Mouse (Mus musculus): ENCODE data around the gene Eif3c. TPM values are rescaled to one million over a fixed set of nuclear protein-coding genes. Genes with fewer than 3 reads are reported as not detected.

Eif3c gene
- polyA plus RNA-seq, 1 experiment from 2014 or later = 177 TPM

DNA sequence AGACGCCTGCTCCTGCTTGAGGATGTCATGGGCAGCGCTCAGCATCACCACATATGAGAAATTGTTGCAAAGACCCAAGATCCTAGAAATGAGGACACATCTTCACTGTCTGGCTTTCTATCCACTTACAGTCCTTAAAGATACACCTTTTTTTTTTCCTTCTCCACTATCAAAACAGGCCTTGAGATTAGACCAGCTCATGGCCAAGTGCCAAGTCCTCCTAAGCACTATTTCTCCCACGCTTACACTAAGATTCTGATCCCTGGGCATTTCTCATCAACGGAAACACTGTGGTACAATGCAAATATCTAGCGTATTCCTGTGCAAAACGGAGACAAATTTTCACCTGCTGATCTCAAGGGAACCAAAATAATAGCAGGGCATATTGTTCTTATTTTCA lies 15.4 kb upstream of the Eif3c start:
- WGBS = 81% methylated on average over 6 of the region's 6 CpGs
- Histone ChIP-seq H3K27ac (ENCODE audit: low read length) (no peak overlapping the region), H3K9me3 (replicated peaks; ENCODE audit: control insufficient read depth, low read length, poor library complexity, severe bottlenecking) (no peaks in the 10 kb centered on the region), H3K36me3 (ENCODE audit: control insufficient read depth, insufficient read depth, low read length) (no peaks in the 10 kb centered on the region), H3K4me3 (ENCODE audit: low read depth, low read length) (no peak overlapping the region), H3K4me2 (ENCODE audit: low read length) (peak overlapping the region; percentile 18; the same call in 1 of the 2 replicates), H3K4me1 (ENCODE audit: control insufficient read depth, insufficient read depth, low read length) (peaks cover 16% of the 10 kb centered on the region), H3K27me3 (ENCODE audit: control insufficient read depth, insufficient read depth, low read depth, low read length) (no peaks in the 10 kb centered on the region), H3K9ac (ENCODE audit: low read depth, low read length) (no peak overlapping the region)
- ATAC-seq = no peak

- WGBS = 61% methylated on average over 8 of the region's 8 CpGs
- H3K4me2 ChIP-seq (ENCODE audit: low read length) = no peak overlapping the region
- no peaks in the 10 kb centered on the region for H3K9me3 ChIP-seq (replicated peaks; ENCODE audit: control insufficient read depth, low read length, poor library complexity, severe bottlenecking)
- no peak overlapping the region for H3K4me3 ChIP-seq (ENCODE audit: low read depth, low read length)
- H3K27me3 ChIP-seq (ENCODE audit: control insufficient read depth, insufficient read depth, low read depth, low read length) = no peaks in the 10 kb centered on the region
- H3K9ac ChIP-seq (ENCODE audit: low read depth, low read length) = no peak overlapping the region
- H3K27ac ChIP-seq (ENCODE audit: low read length) = no peak overlapping the region
- ATAC-seq = no peak
- H3K4me1 ChIP-seq (ENCODE audit: control insufficient read depth, insufficient read depth, low read length) = peaks cover 16% of the 10 kb centered on the region
- peaks cover 8% of the 10 kb centered on the region; the same call in 1 of the 2 replicates for H3K36me3 ChIP-seq (ENCODE audit: control insufficient read depth, insufficient read depth, low read length)
Observed at GRCm38 (mm10) chr7:126579172-126579571, 13.0 kb upstream of the Eif3c start.

- Histone ChIP-seq H3K9ac (ENCODE audit: low read depth, low read length) (no peak overlapping the region), H3K27me3 (ENCODE audit: control insufficient read depth, insufficient read depth, low read depth, low read length) (no peaks in the 10 kb centered on the region), H3K4me3 (ENCODE audit: low read depth, low read length) (no peak overlapping the region), H3K4me1 (ENCODE audit: control insufficient read depth, insufficient read depth, low read length) (peaks cover 10% of the 10 kb centered on the region), H3K9me3 (replicated peaks; ENCODE audit: control insufficient read depth, low read length, poor library complexity, severe bottlenecking) (no peaks in the 10 kb centered on the region), H3K4me2 (ENCODE audit: low read length) (no peak overlapping the region), H3K27ac (ENCODE audit: low read length) (no peak overlapping the region), H3K36me3 (ENCODE audit: control insufficient read depth, insufficient read depth, low read length) (peaks cover 11% of the 10 kb centered on the region)
- ATAC-seq = no peak
- WGBS = 51% methylated on average over 8 of the region's 8 CpGs
Observed at GRCm38 (mm10) chr7:126576946-126577345, 10.7 kb upstream of the Eif3c start.

GRCm38 (mm10) chr7:126565693-126566092 lies 518 bp downstream of the Eif3c start:
- ATAC-seq = no peak; the same call in 1 of the 2 replicates
- peaks cover 22% of the 10 kb centered on the region for H3K36me3 ChIP-seq (ENCODE audit: control insufficient read depth, insufficient read depth, low read length)
- no peaks in the 10 kb centered on the region for H3K9me3 ChIP-seq (replicated peaks; ENCODE audit: control insufficient read depth, low read length, poor library complexity, severe bottlenecking)
- no peaks in the 10 kb centered on the region for H3K27me3 ChIP-seq (ENCODE audit: control insufficient read depth, insufficient read depth, low read depth, low read length)
- peak overlapping the region; percentile 88 for H3K9ac ChIP-seq (ENCODE audit: low read depth, low read length)
- peaks cover 8% of the 10 kb centered on the region for H3K4me1 ChIP-seq (ENCODE audit: control insufficient read depth, insufficient read depth, low read length)
- H3K4me2 ChIP-seq (ENCODE audit: low read length) = peak overlapping the region; percentile 93
- H3K27ac ChIP-seq (ENCODE audit: low read length) = peak overlapping the region; percentile 81
- 2% methylated on average over 27 of the region's 28 CpGs for WGBS
- H3K4me3 ChIP-seq (ENCODE audit: low read depth, low read length) = peak overlapping the region; percentile 98

- WGBS = 92% methylated on average over 5 of the region's 5 CpGs
- Histone ChIP-seq H3K9ac (ENCODE audit: low read depth, low read length) (no peak overlapping the region), H3K4me3 (ENCODE audit: low read depth, low read length) (no peak overlapping the region), H3K9me3 (replicated peaks; ENCODE audit: control insufficient read depth, low read length, poor library complexity, severe bottlenecking) (no peaks in the 10 kb centered on the region), H3K4me1 (ENCODE audit: control insufficient read depth, insufficient read depth, low read length) (no peaks in the 10 kb centered on the region), H3K36me3 (ENCODE audit: control insufficient read depth, insufficient read depth, low read length) (peaks cover 71% of the 10 kb centered on the region), H3K27ac (ENCODE audit: low read length) (no peak overlapping the region), H3K27me3 (ENCODE audit: control insufficient read depth, insufficient read depth, low read depth, low read length) (no peaks in the 10 kb centered on the region), H3K4me2 (ENCODE audit: low read length) (no peak overlapping the region)
- ATAC-seq = no peak
Observed at GRCm38 (mm10) chr7:126556635-126557034, 9.6 kb downstream of the Eif3c start.

GRCm38 (mm10) chr7:126554796-126555195 lies 11.4 kb downstream of the Eif3c start:
- no peaks in the 10 kb centered on the region for H3K4me1 ChIP-seq (ENCODE audit: control insufficient read depth, insufficient read depth, low read length)
- H3K4me2 ChIP-seq (ENCODE audit: low read length) = no peak overlapping the region
- H3K27me3 ChIP-seq (ENCODE audit: control insufficient read depth, insufficient read depth, low read depth, low read length) = no peaks in the 10 kb centered on the region
- H3K27ac ChIP-seq (ENCODE audit: low read length) = no peak overlapping the region
- WGBS = 100% methylated on average over 1 of the region's 1 CpGs
- H3K4me3 ChIP-seq (ENCODE audit: low read depth, low read length) = no peak overlapping the region
- no peak for ATAC-seq
- peaks cover 68% of the 10 kb centered on the region for H3K36me3 ChIP-seq (ENCODE audit: control insufficient read depth, insufficient read depth, low read length)
- H3K9me3 ChIP-seq (replicated peaks; ENCODE audit: control insufficient read depth, low read length, poor library complexity, severe bottlenecking) = no peaks in the 10 kb centered on the region
- no peak overlapping the region for H3K9ac ChIP-seq (ENCODE audit: low read depth, low read length)

DNA sequence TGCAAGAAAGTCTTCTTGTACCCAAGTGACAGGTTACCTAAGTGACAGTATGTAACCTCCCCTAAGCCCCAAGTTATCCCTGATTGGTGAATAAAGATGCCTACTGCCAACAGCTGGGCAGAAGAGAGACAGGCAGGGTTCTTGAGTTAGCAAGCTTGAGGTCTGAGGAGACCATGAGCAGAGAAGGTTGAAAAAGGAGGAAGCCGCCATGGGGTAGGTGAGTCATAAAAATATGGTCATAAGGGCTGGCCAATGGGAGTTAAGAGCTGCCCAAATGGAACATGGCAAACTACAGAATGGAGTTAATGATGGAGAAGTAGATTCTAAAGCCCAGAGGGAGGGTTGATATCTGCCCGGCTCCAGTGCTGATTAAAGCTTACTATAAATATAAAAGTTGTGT lies 20.6 kb downstream of the Eif3c start:
- 91% methylated on average over 2 of the region's 2 CpGs for WGBS
- H3K9me3 ChIP-seq (replicated peaks; ENCODE audit: control insufficient read depth, low read length, poor library complexity, severe bottlenecking) = no peaks in the 10 kb centered on the region
- no peaks in the 10 kb centered on the region for H3K27me3 ChIP-seq (ENCODE audit: control insufficient read depth, insufficient read depth, low read depth, low read length)
- H3K4me1 ChIP-seq (ENCODE audit: control insufficient read depth, insufficient read depth, low read length) = no peaks in the 10 kb centered on the region
- H3K36me3 ChIP-seq (ENCODE audit: control insufficient read depth, insufficient read depth, low read length) = peaks cover 21% of the 10 kb centered on the region
- no peak overlapping the region for H3K9ac ChIP-seq (ENCODE audit: low read depth, low read length)
- no peak for ATAC-seq
- H3K27ac ChIP-seq (ENCODE audit: low read length) = no peak overlapping the region
- H3K4me3 ChIP-seq (ENCODE audit: low read depth, low read length) = no peak overlapping the region
- H3K4me2 ChIP-seq (ENCODE audit: low read length) = no peak overlapping the region

GRCm38 (mm10) chr7:126541661-126542060 lies 24.6 kb downstream of the Eif3c start:
- Histone ChIP-seq H3K27me3 (ENCODE audit: control insufficient read depth, insufficient read depth, low read depth, low read length) (peaks cover 3% of the 10 kb centered on the region), H3K4me3 (ENCODE audit: low read depth, low read length) (no peak overlapping the region), H3K9ac (ENCODE audit: low read depth, low read length) (no peak overlapping the region), H3K4me2 (ENCODE audit: low read length) (no peak overlapping the region), H3K27ac (ENCODE audit: low read length) (no peak overlapping the region), H3K4me1 (ENCODE audit: control insufficient read depth, insufficient read depth, low read length) (no peaks in the 10 kb centered on the region; the same call in 1 of the 2 replicates), H3K9me3 (replicated peaks; ENCODE audit: control insufficient read depth, low read length, poor library complexity, severe bottlenecking) (no peaks in the 10 kb centered on the region), H3K36me3 (ENCODE audit: control insufficient read depth, insufficient read depth, low read length) (peaks cover 7% of the 10 kb centered on the region; the same call in 1 of the 2 replicates)
- 94% methylated on average over 1 of the region's 1 CpGs for WGBS
- no peak for ATAC-seq

DNA sequence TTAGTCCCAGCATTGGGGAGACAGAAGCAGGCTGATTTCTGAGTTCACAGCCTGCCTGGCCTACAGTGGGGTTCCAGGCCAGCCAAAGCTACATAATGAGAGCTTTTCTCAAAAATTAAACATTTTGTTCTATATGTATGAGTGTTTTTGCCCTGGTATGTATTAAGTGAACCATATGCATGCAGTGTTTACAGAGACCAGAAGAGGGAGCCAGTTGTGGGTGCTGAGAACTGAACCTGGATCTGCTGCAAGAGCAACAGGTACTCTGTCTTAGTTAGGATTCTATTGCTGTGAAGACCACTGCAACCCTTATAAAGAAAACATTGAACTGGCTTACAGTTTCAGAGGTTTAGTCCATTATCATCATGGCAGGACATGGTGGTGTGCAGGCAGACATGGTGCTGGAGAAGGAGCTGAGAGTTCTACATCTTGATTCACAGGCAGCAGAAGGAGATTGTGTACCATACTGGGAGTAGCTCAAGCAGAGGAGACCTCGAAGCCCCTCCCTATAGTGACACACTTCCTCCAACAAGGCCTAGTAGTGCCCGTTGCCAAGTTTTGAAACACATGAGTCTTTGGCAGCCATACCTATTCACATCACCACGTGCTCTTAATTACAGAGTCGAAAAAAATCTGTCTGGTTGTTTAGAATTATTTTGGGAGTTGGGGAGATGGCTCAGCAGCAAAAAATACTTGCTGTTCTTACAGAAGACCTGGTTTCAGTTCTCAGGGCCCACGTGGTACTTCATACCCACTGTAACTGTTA lies 28.2 kb downstream of the Eif3c start:
- H3K4me2 ChIP-seq (ENCODE audit: low read length) = no peak overlapping the region
- no peak overlapping the region for H3K27ac ChIP-seq (ENCODE audit: low read length)
- no peak overlapping the region for H3K9ac ChIP-seq (ENCODE audit: low read depth, low read length)
- peaks cover 5% of the 10 kb centered on the region for H3K4me1 ChIP-seq (ENCODE audit: control insufficient read depth, insufficient read depth, low read length)
- no peaks in the 10 kb centered on the region for H3K36me3 ChIP-seq (ENCODE audit: control insufficient read depth, insufficient read depth, low read length)
- no peak overlapping the region for H3K4me3 ChIP-seq (ENCODE audit: low read depth, low read length)
- 77% methylated on average over 5 of the region's 5 CpGs for whole genome bisulfite sequencing
- H3K27me3 ChIP-seq (ENCODE audit: control insufficient read depth, insufficient read depth, low read depth, low read length) = peaks cover 6% of the 10 kb centered on the region
- no peak for ATAC-seq
- no peaks in the 10 kb centered on the region for H3K9me3 ChIP-seq (replicated peaks; ENCODE audit: control insufficient read depth, low read length, poor library complexity, severe bottlenecking)
